Mouse (Mus musculus) kidney, adult 18-20 months (tissue): ENCODE results near the gene Rbm20.
"Not testable (repeated sequence)": the region's sequence is repeated elsewhere in the genome, so short reads cannot be mapped to it uniquely, and the experiment has no call there.

Experiments
- DNase-seq: peaks from one replicate; pipeline ENCODE4 v3.0.0; 2021

Rbm20 gene

GRCm38 (mm10) chr19:53889555-53889954 is 212.4 kb downstream of the Rbm20 start:
- DNase-seq, result no peak

GRCm38 (mm10) chr19:53890274-53890673 is 213.2 kb downstream of the Rbm20 start:
- no peak for DNase-seq

GRCm38 (mm10) chr19:53890781-53891251 is 213.7 kb downstream of the Rbm20 start:
- DNase-seq, result no peak

GRCm38 (mm10) chr19:53891569-53891968 is 214.5 kb downstream of the Rbm20 start:
- DNase-seq, result no peak

- no peak for DNase-seq
These were observed 215.0 kb downstream of the Rbm20 start, which contains the start of gene Pdcd4 for GRCm38 (mm10) chr19:53892061-53892460. Gene Pdcd4, plus strand, starts transcription at chr19:53892231.

GRCm38 (mm10) chr19:53892838-53893359 is 215.8 kb downstream of the Rbm20 start:
- DNase-seq, result no peak

GRCm38 (mm10) chr19:53893711-53894171 is 216.6 kb downstream of the Rbm20 start:
- DNase-seq, result no peak

GRCm38 (mm10) chr19:53894538-53895121 is 217.5 kb downstream of the Rbm20 start:
- peak; percentile 35 for DNase-seq

- no peak for DNase-seq
These were observed 220.9 kb downstream of the Rbm20 start for GRCm38 (mm10) chr19:53898046-53898445.

GRCm38 (mm10) chr19:53898498-53898897 is 221.4 kb downstream of the Rbm20 start:
- DNase-seq, result no peak

GRCm38 (mm10) chr19:53898970-53899900 is 222.1 kb downstream of the Rbm20 start:
- DNase-seq, result no peak

GRCm38 (mm10) chr19:53899941-53900610 is 223.0 kb downstream of the Rbm20 start:
- DNase-seq, result no peak

GRCm38 (mm10) chr19:53901931-53902738 is 225.0 kb downstream of the Rbm20 start:
- DNase-seq, result no peak

- peak; percentile 93 for DNase-seq
These were observed 225.8 kb downstream of the Rbm20 start for GRCm38 (mm10) chr19:53902739-53903487.

GRCm38 (mm10) chr19:53903507-53904321 is 226.6 kb downstream of the Rbm20 start:
- DNase-seq, result peak; percentile 54

- DNase-seq, result no peak
These were observed 227.9 kb downstream of the Rbm20 start for GRCm38 (mm10) chr19:53904833-53905480.

GRCm38 (mm10) chr19:53906033-53906702 is 229.1 kb downstream of the Rbm20 start:
- no peak for DNase-seq

- DNase-seq, result not testable (repeated sequence)
These were observed 229.6 kb downstream of the Rbm20 start for GRCm38 (mm10) chr19:53906703-53907070.

- DNase-seq, result no peak
These were observed 237.8 kb downstream of the Rbm20 start for GRCm38 (mm10) chr19:53914950-53915349.
